ENCODE assay signal across 9 mouse cellular contexts in genomic region chrX:57052848-57053173, GRCm38 (mm10). TPM values are rescaled to one million over a fixed set of nuclear protein-coding genes. Genes with fewer than 3 reads are reported as not detected.
A peak's percentile ranks its signal among the peaks of the same experiment; 100 is the strongest.
DNase-seq lines count a peak whose midpoint lies in the region; ATAC-seq lines count a peak whose summit lies in the region.
"Had no signal": no experiment of that assay in that cellular context is flagged by ENCODE, and none has a peak within 500 bp of the region (broad histone marks: within the 10 kb centered on the region; RNA-seq: fewer than 3 reads in every experiment).

No protein-coding gene starts in this region.

- peak overlapping the region; percentile 41 for H3K4me2 ChIP-seq in limb, embryonic 15.5 days
- H3K4me2 ChIP-seq in stomach, embryonic 14.5 days (replicated peaks; ENCODE audit: low read depth, low read length), result peak overlapping the region; percentile 34

- 24% methylated on average over 4 of the region's 4 CpGs for WGBS in forebrain, embryonic 10.5 days
- WGBS in limb, embryonic 15.5 days, result 15% methylated on average over 4 of the region's 4 CpGs
- WGBS in stomach, embryonic 14.5 days, result 19% methylated on average over 4 of the region's 4 CpGs

- peaks cover 18% of the 10 kb centered on the region for H3K36me3 ChIP-seq in forebrain, embryonic 10.5 days (replicated peaks)
- H3K36me3 ChIP-seq in limb, embryonic 15.5 days, result no peaks in the 10 kb centered on the region
- H3K36me3 ChIP-seq in stomach, embryonic 14.5 days (ENCODE audit: control insufficient read depth, insufficient read depth, low read length), result 0 out of 2 replicates have a peak, but pooled peaks cover 1% of the 10 kb centered on the region

- ATAC-seq in limb, embryonic 15.5 days (ENCODE audit: insufficient number of reproducible peaks, low FRiP score, low TSS enrichment, low read depth), result peak; percentile 32
- peak; percentile 72 for ATAC-seq in stomach, embryonic 14.5 days (ENCODE audit: insufficient number of reproducible peaks, insufficient read depth, low FRiP score, low read depth)

- H3K4me3 ChIP-seq in forebrain, embryonic 10.5 days, result peak overlapping the region; percentile 61
- H3K4me3 ChIP-seq in limb, embryonic 15.5 days, result peak overlapping the region; percentile 55
- peak overlapping the region; percentile 45 for H3K4me3 ChIP-seq in stomach, embryonic 14.5 days (ENCODE audit: low read depth, low read length)

- H3K27me3 ChIP-seq in forebrain, embryonic 10.5 days (ENCODE audit: poor library complexity, severe bottlenecking), result no peaks in the 10 kb centered on the region
- no peaks in the 10 kb centered on the region for H3K27me3 ChIP-seq in limb, embryonic 15.5 days
- H3K27me3 ChIP-seq in stomach, embryonic 14.5 days (ENCODE audit: control insufficient read depth, insufficient read depth, low read length), result no peaks in the 10 kb centered on the region

- DNase-seq in right cerebral cortex, postnatal 14 days, result peak; percentile 4
- DNase-seq in right cerebral cortex, postnatal 10 days (ENCODE audit: low spot score in 2 of 2), result no peak
- no peak for DNase-seq in forebrain, embryonic 10.5 days (ENCODE audit: extremely low spot score, low spot score)
- DNase-seq in cerebellum, postnatal 10 days, result no peak
- no peak for DNase-seq in adrenal gland, postnatal 36 days
- DNase-seq in lung, postnatal 10 days, result no peak

- H3K4me1 ChIP-seq in forebrain, embryonic 10.5 days, result peaks cover 5% of the 10 kb centered on the region; the same call in 1 of the 2 replicates
- no peaks in the 10 kb centered on the region for H3K4me1 ChIP-seq in limb, embryonic 15.5 days
- H3K4me1 ChIP-seq in stomach, embryonic 14.5 days (ENCODE audit: control insufficient read depth, insufficient read depth, low read length), result no peaks in the 10 kb centered on the region

- H3K9me3 ChIP-seq in forebrain, embryonic 10.5 days, result no peaks in the 10 kb centered on the region
- H3K9me3 ChIP-seq in limb, embryonic 15.5 days, result no peaks in the 10 kb centered on the region
- H3K9me3 ChIP-seq in stomach, embryonic 14.5 days (ENCODE audit: control insufficient read depth, low read depth, low read length), result no peaks in the 10 kb centered on the region

- no peak overlapping the region for H3K9ac ChIP-seq in limb, embryonic 15.5 days
- 0 out of 2 replicates have a peak overlapping the region, but pooled peaks have one; percentile 22 for H3K9ac ChIP-seq in stomach, embryonic 14.5 days (replicated peaks; ENCODE audit: low read depth, low read length)

- H3K27ac ChIP-seq in forebrain, embryonic 10.5 days, result peak overlapping the region; percentile 96
- peak overlapping the region; percentile 96 for H3K27ac ChIP-seq in limb, embryonic 15.5 days
- H3K27ac ChIP-seq in stomach, embryonic 14.5 days (ENCODE audit: low read length), result peak overlapping the region; percentile 93

RNA-seq across cellular contexts. Expression of gene Htatsf1, which starts 0.6 kb away (rescaled TPM):
- 73.8 and 76.3 TPM in 2 replicates for polyA plus RNA-seq in forebrain, embryonic 10.5 days (2016; fragmentation: Nextera tagmentation; extraction: Ambion mirVana)
- polyA plus RNA-seq in limb, embryonic 15.5 days (2015; fragmentation: Nextera tagmentation; extraction: Ambion mirVana), result 75.4 and 79.5 TPM in 2 replicates
- 73.3 and 77.8 TPM in 2 replicates for polyA plus RNA-seq in stomach, embryonic 14.5 days (2014; fragmentation: Nextera tagmentation; extraction: Ambion mirVana)
- total RNA-seq in adrenal gland, postnatal 36 days (2021), result 10 to 100 TPM; 43.2 to 48.8 TPM

RNA-seq across cellular contexts. Expression of gene Brs3, which starts 9.9 kb away (rescaled TPM):
- polyA plus RNA-seq in forebrain, embryonic 10.5 days (2016; fragmentation: Nextera tagmentation; extraction: Ambion mirVana), result not detected in 2 replicates
- polyA plus RNA-seq in limb, embryonic 15.5 days (2015; fragmentation: Nextera tagmentation; extraction: Ambion mirVana), result not detected in 2 replicates
- not detected in 2 replicates for polyA plus RNA-seq in stomach, embryonic 14.5 days (2014; fragmentation: Nextera tagmentation; extraction: Ambion mirVana)
- total RNA-seq in adrenal gland, postnatal 36 days (2021), result not detected
- polyA plus RNA-seq: gonadal fat pad, adult 2 months had no signal

RNA-seq across cellular contexts. Expression of gene Vgll1, which starts 35.1 kb away (rescaled TPM):
- polyA plus RNA-seq in forebrain, embryonic 10.5 days (2016; fragmentation: Nextera tagmentation; extraction: Ambion mirVana), result 0.06 and 0.09 TPM in 2 replicates
- 0.31 and 0.33 TPM in 2 replicates for polyA plus RNA-seq in limb, embryonic 15.5 days (2015; fragmentation: Nextera tagmentation; extraction: Ambion mirVana)
- not detected in 2 replicates for polyA plus RNA-seq in stomach, embryonic 14.5 days (2014; fragmentation: Nextera tagmentation; extraction: Ambion mirVana)
- total RNA-seq in adrenal gland, postnatal 36 days (2021), result not detected
- polyA plus RNA-seq: gonadal fat pad, adult 2 months had no signal
